Mouse (Mus musculus) mature B cell (primary cell): ENCODE results near the gene Trappc3.

ENCODE experiments used
- in situ Hi-C: fragments of 300-500 bp; cut with MboI; formaldehyde crosslinking; loops from 2 replicates; pipeline ENCODE4 v1.14.3; 2019

The Trappc3 gene

DNA sequence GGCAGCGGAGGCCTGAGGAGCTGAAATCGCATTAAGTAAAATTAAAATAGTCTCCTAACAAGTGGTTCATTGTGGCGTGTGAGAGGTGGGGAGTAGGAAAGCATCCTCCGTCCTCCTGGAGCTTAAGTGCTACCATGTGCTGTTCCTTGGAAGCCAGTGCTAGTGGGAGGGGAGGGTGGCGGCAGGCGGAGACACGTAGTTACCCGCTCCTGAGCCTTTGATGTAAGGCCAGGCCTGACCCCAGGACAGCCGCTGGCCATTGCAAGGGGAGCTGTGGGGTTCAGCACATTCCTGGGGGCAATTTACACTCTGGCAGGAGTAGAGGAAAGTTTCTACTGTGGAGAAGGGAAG, 16.4 kb downstream of the Trappc3 start:
- in situ Hi-C loops: no loop called here

DNA sequence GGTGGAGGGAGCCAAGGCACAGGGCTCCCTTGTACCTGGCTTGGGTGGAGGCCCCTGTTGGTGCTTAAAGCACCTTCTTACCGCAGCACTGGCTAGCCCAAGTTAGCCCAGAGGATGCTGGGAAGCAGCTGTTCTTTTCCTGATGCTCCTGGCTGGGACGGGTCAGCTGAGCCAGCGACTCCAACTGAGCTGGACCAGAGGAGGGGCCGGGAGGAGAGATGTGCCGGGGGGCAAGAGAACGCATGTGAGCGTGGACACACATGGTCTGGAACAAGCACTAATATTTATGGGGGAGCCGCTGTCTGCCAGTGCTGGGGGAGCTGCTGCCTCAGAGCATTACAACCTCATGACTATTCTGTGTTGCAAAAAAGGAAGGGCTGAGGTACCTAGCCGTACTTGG, 16.8 kb downstream of the Trappc3 start:
- in situ Hi-C loops: no loop called here

DNA sequence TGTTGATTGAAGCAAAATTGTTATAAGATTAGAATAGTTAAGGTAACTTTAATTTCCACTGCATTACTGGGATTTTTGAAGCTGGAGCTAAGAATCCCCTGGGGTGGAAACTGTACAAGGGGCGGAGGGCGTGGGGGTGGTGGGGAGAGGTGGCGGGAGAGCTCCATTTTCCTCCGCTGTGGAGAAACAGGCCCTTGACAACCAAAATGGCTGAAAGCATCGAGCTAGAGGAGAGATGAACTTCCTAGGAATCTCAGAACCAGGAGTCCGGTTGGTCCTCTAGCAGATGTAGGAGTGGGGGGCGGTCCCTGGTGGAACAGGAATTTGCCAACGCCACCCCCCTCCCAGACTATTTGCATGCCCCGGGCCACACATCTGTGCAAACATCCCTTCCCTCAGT, 19.6 kb downstream of the Trappc3 start:
- in situ Hi-C loops: no loop called here

DNA sequence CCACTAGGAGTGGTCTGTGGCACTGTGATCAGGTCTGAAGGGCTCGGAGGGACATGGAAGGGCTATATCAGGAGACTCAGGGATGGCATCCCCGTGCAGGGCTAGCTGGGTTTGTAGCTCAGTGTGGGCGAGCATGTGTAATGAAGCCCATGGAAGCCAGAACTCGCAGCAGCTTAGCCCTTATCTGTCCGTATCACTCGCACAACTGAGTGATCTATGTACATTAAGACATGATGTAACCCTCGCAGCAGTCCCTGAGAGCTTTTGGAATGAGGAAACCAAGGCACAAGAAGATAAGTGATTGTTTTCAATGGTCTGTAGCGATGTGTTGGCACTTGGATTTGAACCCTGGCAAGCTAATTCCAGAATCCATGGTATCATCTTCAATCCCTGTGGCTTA, 21.5 kb downstream of the Trappc3 start:
- in situ Hi-C loops: no loop called here

DNA sequence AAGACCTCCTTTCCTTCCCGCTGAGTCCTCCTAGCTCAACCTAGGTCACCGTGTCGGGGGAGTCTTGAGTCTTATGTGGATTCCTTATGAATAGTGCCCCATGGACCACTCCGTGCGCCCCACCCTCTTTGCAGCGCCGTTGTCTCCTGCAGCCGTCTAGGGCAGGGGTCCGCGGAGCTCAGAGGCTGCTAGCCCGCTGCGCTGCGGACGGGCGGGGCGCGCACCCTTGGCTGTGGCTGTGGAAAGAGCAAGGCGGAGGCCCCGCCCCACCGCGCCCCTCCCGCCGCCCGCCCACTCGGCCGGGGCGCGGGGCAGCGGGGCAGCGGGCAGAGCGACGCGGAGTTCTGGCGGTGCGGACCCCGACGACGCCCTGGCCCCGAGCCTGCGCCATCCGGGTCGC, 24.4 kb downstream of the Trappc3 start, which contains the start of gene Col8a2:
TSS of gene Col8a2 (plus strand) at position 302 of the 400 bp plus-strand sequence.
- in situ Hi-C loops: no loop called here

DNA sequence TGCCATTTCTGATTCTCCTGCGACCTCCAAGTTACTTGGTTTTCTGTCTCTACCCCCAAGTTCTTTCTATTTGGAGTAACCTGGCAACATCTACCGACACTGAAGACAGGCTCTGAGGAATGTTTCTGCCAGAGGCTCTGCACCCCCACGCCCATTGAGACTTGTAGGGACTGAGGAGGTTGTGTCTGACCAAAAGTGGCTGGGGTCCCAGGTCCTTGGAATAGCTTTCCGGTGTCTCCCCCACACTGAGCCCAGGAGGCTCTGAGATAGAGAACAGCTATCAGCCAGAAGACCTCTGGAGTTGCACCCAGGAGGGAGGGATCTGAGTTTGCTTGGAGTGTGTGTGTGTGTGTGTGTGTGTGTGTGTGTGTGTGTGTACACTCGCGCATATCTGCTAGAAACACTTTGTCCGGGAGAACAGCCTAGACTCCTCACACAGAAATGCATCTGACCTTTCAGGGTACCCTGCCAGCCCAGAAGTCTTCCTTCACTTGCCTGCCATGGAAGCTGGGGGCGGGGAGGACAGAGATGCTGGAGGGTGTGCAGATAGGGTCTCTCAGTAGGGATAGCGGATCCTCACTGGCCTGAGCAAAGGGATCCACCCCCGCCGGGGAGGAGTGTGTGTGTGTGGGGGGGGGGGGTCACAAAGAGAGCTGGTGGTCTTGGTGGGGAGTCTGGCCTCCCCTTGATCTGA, 25.3 kb downstream of the Trappc3 start:
- in situ Hi-C loops: no loop called here

DNA sequence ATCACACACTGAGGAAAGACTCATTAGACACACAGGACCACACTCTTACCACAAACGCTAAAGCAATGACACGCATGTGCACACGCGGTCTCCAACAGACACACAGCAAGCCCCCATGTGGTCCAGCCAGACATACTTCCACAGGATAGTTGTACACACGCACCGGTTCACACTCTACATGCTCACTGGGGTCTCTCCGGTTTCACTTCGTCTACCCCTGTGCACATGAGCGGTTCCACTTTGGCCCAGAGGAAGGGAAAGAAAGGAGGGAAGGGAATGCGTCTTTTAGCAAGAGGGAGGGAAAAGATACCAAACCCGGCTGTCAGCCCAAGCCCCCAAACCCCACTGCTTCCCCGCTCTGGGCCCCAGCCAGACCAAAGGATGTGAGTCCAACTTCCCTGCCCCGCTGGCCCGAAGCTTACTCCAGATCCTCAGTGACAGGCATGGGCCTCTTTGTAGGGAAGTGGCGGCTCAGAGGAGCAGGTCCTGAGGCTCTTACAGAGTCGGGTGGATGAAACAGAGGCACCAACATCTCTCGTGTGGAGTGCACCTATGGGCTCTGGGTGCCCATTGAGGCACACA, 26.1 kb downstream of the Trappc3 start:
- in situ Hi-C loops: no loop called here

DNA sequence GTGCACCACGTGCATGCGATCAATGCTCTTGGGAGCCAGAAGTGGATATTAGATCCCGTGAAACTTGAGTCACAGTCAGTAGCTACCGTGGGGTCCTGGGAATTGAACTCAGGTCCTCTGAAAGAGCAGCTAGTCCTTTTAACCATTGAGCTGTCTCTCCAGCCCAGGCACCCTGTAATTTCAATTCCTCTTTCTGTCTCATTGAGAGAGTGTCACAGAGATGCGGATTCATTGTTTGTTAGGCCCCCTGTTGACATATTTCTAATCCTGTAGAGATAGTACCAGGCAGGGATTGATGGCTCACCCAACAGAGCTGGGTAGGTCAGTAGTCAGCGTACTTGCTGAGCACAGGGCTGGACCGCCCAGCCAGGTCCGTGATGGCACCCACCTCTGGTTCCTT, 28.2 kb downstream of the Trappc3 start:
- in situ Hi-C loops: no loop called here

DNA sequence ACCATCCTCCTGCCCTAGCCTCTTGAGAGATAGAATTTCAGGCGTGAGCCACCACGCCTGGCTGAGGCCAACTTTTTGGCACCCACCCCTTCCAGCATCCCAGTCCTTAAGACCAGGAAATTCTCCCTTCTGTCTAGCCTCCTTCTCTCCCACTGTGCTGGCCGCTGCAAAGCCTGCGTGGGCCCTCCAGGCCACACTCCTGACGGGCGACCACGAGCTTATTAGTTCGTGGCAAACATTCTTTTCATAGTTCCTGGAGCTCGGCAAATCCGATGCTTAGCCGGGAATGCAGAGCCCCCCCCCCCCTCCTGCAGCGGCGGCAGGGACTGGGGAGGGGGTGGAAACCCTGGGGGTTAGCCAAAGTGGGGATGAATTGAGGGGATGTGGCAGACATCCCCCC, 29.1 kb downstream of the Trappc3 start:
- in situ Hi-C loops: no loop called here

DNA sequence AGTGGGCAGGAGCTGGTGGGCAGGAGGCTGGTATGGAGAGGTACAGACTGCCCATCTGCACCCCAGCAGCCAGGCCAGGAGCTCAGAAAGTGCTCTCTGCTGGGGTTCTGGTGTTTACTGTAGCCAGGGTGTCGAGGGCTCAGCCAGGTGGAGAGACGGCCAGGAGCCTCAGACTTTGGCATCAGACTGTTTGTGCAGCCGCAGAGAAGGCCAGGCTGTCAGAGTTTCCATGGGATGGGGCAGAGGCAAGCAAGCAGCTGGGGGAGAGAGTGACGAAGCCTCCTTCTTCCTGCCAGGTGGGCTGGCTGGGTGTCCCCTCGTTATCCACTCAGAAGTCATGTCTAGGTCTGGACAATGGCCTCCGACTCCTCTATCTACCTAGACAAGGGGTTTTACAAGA, 33.0 kb downstream of the Trappc3 start:
- in situ Hi-C loops: no loop called here

DNA sequence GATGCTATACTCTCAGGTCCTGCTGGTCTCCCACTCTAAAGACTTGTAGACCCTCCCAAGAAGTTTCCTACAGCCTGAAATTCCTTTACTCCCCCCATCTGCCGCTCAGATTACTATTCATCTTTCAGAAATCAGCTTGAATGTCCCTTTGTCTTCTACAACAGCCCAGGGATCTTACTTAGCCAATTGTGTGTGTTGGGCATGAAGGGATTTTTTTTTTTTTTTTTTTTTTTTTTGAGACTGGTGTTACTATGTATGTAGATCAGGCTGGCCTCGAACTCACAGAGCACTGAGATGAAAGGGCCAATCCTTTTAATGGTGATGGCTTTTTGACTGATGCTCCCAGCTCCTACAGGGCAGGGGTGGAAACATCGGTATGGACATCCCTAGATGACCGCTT, 33.8 kb downstream of the Trappc3 start:
- in situ Hi-C loops: no loop called here

DNA sequence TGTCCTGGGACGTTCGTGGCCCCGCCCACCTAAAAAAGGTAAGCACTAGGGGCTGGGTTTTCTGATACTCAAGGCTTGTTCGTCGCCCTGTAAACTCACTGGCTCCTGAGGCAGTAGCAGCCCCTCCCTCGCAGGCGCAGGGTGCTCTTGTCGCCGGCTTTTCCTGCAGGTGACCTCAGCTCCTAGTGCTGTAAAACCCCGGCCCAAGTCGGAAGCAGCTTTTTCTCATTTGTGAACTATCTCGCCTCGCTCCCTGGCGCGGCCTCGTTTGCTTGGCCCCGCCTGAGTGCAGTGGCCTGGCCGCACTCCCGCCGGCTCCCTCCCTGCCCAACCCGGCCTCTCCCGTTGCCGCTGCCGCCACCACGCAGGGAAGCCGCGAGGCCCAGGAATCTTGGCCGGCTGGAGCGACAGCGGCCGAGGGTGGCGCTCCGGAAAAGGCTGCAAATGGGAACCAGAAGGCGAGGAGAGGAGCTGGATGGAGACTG, 34.5 kb downstream of the Trappc3 start:
- in situ Hi-C loops: no loop called here

DNA sequence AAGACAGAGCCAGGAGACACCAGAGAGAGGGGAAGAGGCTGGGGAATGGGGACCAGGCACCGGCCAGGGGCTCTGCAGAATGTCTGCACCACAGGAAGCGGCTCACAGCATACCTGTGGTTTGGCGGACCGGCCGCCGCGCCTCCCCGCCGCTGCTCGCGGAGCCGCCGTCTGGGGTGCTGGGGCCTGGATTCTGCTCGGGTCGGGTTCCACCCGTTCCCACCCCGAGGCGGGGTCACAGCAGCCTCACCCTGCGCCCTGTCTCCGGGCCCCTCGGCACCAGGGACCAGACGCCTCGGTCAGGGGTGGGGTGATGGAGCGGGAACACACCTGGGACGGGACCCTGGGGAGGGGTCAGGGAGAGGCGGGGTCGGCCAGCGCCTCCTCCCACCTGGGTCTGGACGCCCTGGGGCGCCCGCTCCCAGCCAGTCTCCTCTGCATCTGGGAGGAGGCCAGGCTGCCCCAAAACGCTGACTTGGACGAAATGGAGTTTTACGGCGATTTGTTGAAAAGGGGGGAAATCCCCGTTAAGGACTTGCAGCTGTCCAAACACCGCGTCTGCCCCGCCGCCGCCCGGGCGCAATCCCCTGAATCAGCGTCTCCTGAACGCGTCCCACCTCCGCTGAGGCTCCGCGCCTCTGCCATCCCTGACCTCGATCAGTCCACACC, 38.9 kb downstream of the Trappc3 start:
- in situ Hi-C loops: loop anchor here (10.0 kb wide), 1 partner anchor 76 kb away; no protein-coding TSS in a partner anchor

DNA sequence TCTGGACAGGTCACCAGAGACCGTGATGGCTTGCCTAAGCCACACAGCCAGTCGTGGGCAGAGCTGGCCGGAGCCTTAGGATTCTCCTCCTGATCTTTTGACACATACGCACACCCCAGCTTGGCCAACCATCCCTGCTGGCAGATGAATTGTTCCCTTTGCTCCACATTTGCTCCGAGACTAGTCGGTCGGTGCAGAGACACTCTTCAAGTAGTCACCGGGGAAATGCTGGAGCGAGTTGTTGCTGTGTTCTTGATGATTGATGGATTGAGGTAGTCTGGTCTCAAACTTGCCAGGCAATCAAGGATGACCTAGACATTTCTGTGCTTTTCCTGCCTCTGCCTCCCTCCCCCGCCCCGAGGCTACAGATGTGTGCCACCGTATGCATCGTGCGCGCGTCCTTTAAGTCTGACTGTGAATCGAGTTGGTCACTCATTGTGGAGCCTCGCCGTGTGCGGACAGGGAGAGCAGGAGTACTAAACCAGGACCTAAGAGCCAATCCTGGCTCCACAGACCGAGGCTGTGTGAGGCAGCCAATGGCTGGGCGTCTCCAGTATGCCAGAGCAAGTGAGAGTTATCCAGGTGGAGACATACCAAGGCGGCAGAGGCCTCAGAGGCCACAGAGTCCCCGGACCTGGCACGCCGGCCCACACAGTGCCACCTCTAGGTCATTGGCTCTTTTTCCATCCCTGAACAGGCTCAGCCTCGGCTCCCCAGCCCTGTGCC, 39.6 kb downstream of the Trappc3 start:
- in situ Hi-C loops: loop anchor here (10.0 kb wide), 1 partner anchor 77 kb away; no protein-coding TSS in a partner anchor

DNA sequence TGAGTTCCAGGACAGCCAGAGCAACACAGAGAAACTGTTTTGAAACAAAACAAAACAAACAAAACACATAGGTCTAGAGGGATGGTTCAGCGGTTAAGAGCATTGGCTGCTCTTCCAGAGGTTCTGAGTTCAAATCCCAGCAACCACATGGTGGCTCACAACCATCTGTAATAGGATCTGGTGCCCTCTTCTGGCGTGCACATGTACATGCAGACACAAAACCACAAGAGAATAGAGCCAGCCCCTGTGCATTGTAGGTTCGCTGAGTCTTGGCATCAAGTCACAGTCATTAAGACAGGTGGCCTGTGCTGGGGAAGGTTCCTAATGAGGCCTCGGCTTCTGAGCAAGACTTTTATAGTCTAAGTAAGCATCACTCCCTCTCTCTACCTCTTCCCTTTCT, 41.8 kb downstream of the Trappc3 start:
- in situ Hi-C loops: loop anchor here (10.0 kb wide), 1 partner anchor 79 kb away; no protein-coding TSS in a partner anchor

DNA sequence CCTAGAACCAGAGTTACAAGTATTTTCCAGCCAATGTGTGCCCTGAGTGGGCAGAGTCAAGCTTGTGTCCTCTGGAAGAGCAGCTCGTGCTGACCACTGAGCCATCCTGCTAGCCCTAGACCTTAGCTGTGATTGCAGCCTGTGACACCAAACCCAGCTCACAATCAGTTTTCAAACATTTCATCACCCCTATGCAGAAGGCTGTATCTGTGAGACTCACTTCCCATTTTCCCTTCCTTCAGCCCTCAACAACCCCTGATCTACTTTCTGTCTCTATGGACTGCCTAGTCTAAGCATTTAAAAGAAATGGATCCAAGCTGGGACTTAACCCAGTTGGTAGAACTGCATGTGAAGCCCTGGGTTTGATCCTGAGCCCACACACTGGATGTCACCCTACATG, 43.3 kb downstream of the Trappc3 start:
- in situ Hi-C loops: loop anchor here (10.0 kb wide), 1 partner anchor 81 kb away; no protein-coding TSS in a partner anchor

DNA sequence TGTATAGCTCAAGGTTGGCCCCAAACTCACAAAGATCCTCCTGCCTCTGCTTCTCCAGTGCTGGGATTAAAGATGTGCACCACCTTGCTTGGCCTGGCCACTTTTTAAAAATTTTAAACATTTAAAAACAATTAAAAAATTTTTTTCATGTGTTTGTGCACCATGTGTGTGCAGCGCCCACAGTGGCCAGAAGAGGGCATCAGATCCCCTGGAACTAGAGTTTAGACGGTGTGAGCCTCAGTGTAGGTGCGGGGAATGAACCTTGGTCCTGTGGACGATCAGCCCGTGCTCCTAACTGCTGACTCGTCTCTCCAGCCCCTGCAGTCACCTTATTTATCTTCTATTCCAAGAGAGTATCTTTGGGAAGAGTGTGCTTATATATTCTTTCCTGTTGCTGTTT, 43.9 kb downstream of the Trappc3 start:
- in situ Hi-C loops: loop anchor here (10.0 kb wide), 1 partner anchor 81 kb away; no protein-coding TSS in a partner anchor

DNA sequence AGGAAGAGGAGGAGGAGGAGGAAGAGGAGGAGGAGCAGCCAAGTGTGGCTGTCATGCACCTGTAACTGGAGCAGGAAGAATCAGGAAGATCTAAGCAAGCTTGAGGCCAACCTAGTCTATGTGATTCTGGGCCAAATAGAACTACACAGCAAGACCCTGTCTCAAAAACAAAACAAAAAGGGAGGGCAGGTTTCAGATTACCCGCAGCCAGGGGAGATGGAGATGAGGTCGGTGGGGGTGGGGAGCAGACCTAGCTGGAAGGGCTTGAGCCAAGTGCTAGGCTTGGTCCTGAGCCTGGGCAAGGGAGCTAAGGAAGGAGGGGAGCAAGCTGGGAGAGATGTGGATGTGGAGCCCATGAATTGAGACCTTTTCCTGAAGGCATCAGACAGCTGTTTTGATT, 44.7 kb downstream of the Trappc3 start:
- in situ Hi-C loops: loop anchor here (10.0 kb wide), 1 partner anchor 82 kb away; no protein-coding TSS in a partner anchor

DNA sequence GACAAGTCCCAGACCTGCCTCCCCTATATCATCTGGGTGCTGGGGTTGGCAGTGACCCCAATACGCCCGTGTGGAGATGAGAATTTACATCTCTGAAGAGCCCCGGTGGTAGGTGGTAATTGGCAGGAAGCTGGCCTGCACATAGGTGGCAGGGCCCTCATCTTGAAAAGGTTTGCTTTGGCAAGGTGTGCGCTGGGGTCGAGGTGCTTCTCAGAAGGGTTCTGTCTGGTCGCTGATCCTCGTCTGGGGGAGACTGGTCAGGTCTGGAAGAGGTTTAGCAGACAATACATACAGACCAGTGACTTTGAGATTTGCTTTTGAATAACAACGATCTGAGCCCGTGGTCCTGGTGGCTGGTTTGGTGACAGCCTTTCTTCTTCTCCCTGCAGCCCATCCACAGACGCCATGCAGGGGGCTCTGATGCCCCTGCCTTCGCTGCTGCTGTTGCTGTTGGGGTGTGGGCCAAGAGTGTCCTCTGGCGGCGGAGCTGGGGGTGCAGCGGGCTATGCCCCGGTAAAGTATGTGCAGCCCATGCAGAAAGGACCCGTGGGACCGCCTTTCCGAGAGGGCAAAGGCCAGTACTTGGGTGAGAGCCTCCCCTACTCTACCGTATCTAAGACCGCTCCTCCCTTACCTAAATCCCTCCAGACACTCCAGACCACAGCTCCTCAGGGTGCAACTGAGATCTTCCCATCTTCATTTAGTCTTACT, 47.2 kb downstream of the Trappc3 start:
- in situ Hi-C loops: loop anchor here (10.0 kb wide), 1 partner anchor 85 kb away; no protein-coding TSS in a partner anchor

DNA sequence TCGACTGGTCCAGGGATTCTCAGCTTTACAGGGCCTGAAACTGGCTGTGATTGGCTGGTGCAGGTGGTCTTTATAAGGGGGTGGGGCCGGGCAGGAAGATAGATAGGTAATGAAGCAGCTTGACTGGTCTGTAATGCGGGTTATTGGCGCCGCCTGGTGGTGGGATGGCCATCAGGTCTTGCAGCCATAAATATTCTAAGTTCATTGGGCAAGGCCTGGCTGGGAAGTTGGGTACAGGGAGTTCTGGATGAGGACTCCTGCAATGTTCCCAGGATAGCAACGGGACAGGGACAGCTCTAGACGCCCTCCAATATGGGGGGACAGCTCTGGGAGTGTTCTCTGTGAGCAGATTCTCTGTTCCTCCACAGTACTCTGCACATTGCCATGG, 47.8 kb downstream of the Trappc3 start:
- in situ Hi-C loops: loop anchor here (10.0 kb wide), 1 partner anchor 85 kb away; no protein-coding TSS in a partner anchor

DNA sequence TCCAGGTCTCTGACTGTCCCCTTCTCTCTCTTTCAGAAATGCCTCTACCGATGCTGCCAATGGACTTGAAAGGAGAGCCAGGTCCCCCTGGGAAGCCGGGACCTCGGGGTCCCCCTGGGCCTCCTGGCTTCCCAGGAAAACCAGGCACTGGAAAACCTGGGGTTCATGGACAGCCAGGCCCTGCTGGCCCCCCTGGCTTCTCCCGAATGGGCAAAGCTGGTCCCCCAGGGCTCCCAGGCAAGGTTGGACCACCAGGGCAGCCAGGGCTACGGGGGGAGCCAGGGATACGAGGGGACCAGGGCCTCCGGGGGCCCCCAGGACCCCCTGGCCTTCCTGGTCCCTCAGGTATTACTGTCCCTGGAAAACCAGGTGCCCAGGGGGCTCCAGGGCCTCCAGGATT, 48.2 kb downstream of the Trappc3 start:
- in situ Hi-C loops: no loop called here
